Mouse (Mus musculus) heart, postnatal 0 days (tissue): ENCODE results near the gene Map7d1.

Experiments used
- CTCF ChIP-seq: IDR thresholded peaks from 2 replicates; pipeline ENCODE4 v1.5.1; 2016; ENCODE audit warnings: antibody characterized with exemption, control low read depth, low read depth
- EP300 ChIP-seq: IDR thresholded peaks from 2 replicates; pipeline ENCODE4 v1.6.1; 2016; ENCODE audit warnings: antibody characterized with exemption, low read depth

DNA sequence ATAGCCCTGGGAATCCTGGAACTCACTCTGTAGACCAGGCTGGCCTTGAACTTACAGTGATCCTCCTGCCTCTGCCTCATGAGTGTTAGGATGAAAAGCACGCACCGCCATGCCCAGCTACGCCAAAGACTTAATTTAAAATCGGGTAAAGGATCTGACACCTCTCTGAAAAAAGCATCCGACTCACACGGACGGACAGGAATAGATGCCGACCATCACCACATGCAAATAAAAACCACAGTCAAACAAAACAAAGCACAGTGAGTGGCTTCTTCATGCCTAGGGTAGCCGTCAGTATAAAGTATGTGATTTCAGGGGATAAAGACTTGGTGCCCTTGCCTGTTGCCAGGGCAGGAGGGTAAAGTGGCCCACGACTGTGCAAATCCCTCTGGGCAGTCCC is 36.1 kb downstream of the Map7d1 start:
- TF ChIP-seq CTCF (no peak), EP300 (no peak)
